Mouse (Mus musculus): ENCODE results near the gene Rhox3e.
"Not testable (repeated sequence)": the region's sequence is repeated elsewhere in the genome, so short reads cannot be mapped to it uniquely, and the experiment has no call there.

The Rhox3e gene

DNA sequence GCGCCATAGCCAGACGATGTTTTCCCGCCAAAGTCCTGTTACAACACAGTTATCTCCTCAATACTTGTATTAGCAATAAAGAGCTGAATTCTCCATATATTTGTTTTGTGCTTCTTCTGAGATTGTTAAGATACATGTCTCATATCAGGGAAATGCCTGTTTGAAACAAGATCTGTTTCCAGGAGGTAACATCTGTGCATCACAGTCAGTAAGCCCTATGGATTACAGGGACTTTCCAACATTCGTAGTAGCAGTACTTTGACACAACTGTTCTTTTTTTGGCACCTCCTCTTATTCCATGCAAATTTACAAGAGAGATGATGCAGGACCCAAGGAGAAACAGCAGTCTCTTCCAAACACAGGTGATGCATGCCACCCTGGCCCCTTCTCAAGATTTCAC, at the start of gene Rhox3e:
Gene Rhox3e (plus strand): TSS at position 301 of the 400 bp plus-strand sequence.
- not testable (repeated sequence) for DNase-seq (ENCODE audit: low spot score in 2 of 2)

DNA sequence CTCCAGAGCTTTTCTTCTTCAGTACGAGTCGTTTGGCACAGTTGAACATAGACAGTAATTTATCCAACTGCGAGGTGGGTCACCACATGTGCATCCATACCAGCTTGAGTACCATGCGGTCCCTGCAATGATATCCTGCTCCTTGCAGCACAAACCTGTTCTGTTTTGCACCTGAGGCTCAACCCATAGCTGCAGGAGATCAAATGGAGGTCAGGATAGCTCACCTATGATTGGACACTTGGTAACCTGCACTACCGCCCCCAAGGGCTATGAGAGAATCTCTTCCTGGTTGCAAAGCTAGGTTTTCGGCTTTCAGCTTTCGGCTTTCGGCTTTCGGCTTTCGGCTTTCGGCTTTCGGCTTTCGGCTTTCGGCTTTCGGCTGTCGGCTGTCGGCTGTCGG, 27.8 kb upstream of the Rhox3e start, which contains the start of gene Rhox4d:
Gene Rhox4d (plus strand): TSS at position 301 of the 400 bp plus-strand sequence.
- DNase-seq (ENCODE audit: low spot score in 2 of 2) = not testable (repeated sequence)

DNA sequence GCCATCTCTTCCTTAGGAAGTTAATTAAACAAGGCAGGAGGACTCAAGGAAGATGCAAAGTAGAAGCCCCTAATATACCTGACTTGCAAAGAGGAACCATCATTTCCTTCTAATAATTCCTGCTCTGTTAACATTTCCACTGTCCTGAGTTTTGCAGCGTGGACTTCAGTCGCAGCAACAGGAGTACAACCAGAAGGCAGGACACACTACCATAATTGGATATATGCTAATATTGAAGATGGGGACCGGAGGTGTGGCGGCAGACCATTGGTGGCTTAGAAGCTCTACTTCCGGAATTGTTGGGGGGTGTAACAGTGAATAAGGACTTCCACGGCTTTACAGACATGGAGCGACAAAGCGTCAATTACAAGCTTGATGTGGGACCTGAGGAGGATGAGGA, 11.7 kb upstream of the Rhox3e start, which contains the start of gene Rhox2e:
Gene Rhox2e (plus strand): TSS at position 301 of the 400 bp plus-strand sequence.
- DNase-seq (ENCODE audit: low spot score in 2 of 2) = not testable (repeated sequence)

DNA sequence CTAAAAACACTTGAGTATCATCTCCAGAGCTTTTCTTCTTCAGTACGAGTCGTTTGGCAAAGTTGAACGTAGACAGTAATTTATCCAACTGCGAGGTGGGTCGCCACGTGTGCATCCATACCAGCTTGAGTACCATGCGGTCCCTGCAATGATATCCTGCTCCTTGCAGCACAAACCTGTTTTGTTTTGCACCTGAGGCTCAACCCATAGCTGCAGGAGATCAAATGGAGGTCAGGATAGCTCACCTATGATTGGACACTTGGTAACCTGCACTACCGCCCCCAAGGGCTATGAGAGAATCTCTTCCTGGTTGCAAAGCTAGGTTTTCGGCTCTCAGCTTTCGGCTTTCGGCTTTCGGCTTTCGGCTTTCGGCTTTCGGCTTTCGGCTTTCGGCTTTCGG, 15.3 kb downstream of the Rhox3e start, which contains the start of gene Rhox4e:
Gene Rhox4e (plus strand): TSS at position 301 of the 400 bp plus-strand sequence.
- not testable (repeated sequence) for DNase-seq (ENCODE audit: low spot score in 2 of 2)

DNA sequence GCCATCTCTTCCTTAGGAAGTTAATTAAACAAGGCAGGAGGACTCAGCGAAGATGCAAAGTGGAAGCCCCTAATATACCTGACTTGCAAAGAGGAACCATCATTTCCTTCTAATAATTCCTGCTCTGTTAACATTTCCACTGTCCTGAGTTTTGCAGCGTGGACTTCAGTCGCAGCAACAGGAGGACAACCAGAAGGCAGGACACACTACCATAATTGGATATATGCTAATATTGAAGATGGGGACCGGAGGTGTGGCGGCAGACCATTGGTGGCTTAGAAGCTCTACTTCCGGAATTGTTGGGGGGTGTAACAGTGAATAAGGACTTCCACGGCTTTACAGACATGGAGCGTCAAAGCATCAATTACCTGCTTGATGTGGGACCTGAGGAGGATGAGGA, 29.3 kb downstream of the Rhox3e start, which contains the start of gene Rhox2f:
Gene Rhox2f (plus strand): TSS at position 301 of the 400 bp plus-strand sequence.
- DNase-seq (ENCODE audit: low spot score in 2 of 2) = not testable (repeated sequence)

DNA sequence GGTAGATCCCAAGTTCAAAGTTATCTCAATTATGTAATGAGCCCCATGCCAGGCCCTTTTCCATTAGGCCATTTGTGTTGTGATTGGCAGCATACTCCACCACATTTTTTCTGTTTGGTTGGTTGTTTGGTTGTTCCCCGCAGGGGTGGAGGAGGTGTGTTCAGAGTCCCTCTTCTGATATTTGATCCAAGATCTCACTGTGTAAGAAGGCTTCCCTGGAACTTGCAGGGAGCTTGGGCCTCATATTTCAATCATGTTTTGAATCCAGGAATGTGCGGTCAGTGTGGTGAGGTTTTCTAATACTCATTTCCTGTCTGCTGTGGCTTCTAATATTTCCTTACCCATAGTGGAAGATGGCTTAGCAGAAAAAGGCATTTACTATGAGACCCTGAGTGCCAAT, 30.8 kb downstream of the Rhox3e start:
- DNase-seq (ENCODE audit: low spot score in 2 of 2) = not testable (repeated sequence)

DNA sequence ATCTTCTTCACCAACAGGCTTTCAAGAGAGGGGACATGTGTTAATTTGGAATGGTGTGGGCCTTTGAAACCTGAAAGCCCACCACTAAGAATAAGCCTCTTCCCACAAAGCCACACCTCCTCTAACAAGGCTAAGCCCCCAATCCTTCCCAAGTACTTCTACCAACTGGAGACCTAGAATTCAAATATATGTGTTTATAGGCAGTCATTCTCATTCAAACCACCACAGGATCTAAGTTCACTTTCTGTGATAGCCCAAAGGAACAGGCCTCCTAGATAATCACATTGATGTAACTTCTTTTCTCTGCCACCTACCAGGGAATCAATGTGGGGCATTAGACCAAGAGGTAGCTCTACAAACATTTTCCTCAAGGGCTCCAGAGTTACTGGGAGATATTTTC, 38.9 kb downstream of the Rhox3e start, which contains the start of gene Rhox3f:
Gene Rhox3f (plus strand): TSS at position 301 of the 400 bp plus-strand sequence.
- not testable (repeated sequence) for DNase-seq (ENCODE audit: low spot score in 2 of 2)
